Mouse (Mus musculus) megakaryocyte, adult 5-6 weeks (primary cell): ENCODE measurements around the gene Atf5. TPM values are rescaled to one million over a fixed set of nuclear protein-coding genes. Genes with fewer than 3 reads are reported as not detected.

Source experiments
- ATAC-seq: 2 replicates; pipeline ENCODE4 v1.8.0; 2016; ENCODE audit warnings: mild to moderate bottlenecking, inconsistent platforms; ENCODE audit not compliant: poor library complexity, severe bottlenecking
- total RNA-seq, 2 experiments: library from RNA; stranded (forward) in 1 of 2; stranded (reverse) in 1 of 2; fragments of 153-499, 151-499 nt in 1 of 2; fragments of 221-1000, 200-1000 nt in 1 of 2; gene quantifications; 2 replicates each; pipeline versions ENCODE4 v1.2.3 to v1.2.4; 2015 to 2017

Atf5 gene
- total RNA-seq, 2 experiments from 2014 or later = 1.9 to 2.6 TPM

DNA sequence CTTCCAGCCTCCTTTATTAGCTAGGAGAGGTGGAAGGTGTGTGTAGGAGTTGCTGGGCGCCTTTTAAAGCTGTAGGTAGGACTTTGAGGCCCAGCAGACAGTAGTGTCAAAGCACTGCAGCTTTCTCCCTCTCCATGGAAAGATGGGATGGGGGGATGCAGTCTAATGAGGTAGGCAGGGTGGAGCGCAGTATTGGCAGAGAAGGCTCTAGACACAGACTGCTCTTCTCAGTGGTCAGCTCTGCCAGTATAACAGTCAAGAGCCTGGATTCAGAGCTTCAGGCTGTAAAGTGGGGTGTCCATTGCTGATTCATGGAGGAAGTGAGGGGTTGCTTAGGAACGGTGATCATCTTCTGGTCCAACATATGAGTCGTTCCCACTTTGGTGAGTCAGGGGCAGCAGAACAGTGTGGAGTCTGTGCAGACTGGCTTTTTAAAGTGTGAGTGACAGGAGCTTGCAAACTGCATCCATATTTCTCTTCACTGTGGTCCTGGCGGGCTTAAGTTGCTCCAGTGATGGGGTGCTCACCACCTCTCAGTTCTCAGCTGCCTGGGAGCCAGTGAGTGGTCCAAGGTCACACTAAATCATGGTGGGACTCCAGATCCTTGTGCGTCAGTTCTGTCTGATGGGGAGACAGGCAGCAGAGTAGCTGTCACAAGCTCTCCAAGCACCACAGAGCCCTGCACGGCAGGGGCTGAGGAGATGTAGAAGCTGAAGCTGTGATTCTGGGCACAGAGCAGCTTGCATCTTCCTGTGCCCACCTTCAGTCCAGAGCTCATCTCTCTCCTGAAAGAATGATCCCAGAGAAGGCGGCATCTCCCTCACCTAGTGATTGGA is 34.5 kb upstream of the Atf5 start:
- ATAC-seq = no peak

DNA sequence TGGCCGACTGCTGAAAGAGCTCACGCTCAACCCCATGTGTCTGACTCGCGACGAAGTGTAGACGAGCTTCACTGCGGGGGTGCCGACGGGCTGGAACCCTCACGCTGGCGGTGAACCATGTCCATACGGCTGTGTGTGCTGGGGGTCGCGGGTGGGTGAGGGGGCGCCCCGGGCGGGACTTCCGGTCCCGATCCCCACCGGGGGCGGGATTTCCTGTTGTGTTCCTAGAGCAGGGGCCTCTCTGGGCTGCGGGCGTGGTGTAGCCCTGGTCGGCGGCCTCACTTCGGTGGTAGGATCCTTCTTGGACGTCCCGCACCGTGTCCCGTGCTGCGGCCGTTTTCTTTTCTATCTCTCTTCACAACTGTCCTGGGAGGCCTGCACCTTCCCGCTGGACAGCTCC is 33.7 kb upstream of the Atf5 start:
- no peak for ATAC-seq

DNA sequence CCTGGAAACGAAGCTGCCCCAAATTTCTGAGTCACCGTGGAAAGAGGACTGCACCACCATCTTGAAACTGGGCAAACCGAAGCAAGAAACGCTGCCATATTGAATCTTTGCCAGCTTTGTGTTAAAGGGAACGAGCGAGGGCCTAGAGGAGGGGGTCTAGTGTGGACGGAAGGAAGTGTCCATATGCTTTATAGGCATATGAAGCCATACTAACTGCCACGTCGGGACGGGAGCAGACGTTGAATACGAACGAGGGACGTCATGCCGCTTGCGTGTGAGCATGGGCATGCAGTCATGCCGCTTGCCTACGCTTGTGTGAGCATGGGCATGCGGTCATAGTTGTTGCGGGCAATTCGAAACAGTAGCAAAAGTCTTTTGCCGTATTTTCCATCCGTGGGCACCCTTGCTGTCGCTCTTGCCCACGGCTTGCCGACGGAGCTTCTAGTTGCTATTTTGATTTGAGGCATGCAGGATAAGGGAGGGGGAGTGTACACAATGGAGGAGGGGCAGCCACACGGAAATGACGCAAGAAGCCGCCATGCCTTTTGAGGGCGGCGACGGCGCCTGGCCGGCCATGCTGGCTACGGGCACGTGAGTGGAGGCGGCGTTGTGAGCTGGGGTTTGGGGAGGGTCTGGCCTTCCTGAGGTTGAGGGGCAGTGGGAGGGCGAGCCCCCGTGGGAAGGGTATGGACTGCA is 33.1 kb upstream of the Atf5 start:
- ATAC-seq = peak; percentile 48

DNA sequence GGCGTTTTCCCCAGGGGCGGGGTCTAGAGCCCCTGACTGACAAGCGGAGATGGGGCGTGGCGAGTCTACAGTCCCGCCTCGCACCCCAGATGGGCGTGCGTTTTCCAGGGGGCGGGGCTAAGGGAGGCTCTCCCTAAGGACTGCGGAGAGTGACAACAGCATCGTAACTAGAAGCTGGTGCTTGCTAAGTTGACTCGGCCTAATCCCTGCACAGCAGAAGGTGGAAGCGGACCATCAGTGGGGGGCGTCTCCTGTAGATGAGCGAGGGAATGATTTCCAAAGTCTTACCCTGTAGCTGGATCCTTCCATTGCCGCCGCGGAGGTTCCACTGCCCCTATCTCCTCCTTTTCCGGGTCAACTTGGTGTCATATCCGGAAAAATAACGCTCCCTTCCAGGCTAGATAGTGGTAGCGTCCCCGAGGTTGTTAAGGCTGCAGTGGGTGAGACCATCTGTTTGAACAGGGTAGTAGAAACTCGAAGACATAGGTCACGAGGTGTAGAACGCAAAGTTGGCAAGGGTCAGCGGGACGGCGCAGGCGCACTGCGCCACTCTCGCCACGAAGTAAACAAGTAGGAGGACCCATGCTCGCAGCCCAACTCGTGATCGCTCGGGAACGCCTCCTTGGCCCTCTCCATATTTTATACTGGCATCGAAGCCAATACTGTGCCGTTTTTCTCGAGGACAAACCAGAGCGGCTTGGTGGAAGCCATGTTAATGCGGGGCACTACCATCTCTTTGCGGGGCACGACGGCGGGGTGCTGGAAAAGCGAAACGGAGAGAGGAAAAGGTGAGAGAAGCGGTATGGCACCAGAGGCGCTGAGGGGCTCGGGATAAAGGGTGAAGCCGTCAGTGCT is 32.3 kb upstream of the Atf5 start, which contains the start of the genes Akt1s1 and Tbc1d17:
Akt1s1 (plus strand) TSS at position 431 of the 855 bp plus-strand sequence.
Tbc1d17 (minus strand) TSS at position 519 of the 855 bp plus-strand sequence.
- peak; percentile 71 for ATAC-seq

DNA sequence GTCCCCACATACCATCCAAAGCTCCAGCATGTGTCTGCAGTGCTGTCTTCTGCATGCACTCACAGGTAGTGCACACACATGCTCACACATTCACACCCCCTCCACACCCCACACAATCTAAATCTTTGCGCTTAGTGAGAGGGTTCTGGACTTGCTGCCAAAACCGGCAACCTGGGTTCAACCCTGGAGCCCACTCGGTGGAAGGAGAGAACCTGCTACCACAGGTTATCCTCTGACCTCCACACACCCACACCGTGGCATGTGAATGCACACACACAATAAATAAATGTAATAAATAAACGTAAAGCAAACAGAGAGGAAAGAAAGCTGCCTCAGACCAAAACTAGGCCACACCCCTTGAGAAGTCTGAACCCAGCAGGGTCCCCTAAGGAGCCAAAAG is 31.3 kb upstream of the Atf5 start:
- no peak for ATAC-seq

DNA sequence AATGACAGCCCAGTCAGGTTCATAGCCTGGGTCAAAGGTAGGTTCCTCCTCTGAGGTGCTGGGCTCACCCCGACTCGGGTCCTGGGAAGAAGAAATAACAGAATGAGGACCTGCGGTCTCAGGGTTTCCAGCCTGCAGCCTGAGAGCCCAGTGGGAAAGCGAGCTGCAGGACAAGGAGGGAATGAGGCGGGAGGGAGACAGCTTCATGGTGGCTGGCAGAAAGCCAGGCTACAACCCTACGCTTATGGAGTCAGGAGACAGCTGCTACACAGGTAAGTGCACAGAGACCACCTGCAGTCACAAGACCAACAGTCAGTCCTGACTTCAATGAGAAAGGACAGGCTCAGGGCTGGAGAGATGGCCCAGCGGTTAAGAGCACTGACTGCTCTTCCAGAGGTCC is 30.3 kb upstream of the Atf5 start:
- ATAC-seq = no peak

DNA sequence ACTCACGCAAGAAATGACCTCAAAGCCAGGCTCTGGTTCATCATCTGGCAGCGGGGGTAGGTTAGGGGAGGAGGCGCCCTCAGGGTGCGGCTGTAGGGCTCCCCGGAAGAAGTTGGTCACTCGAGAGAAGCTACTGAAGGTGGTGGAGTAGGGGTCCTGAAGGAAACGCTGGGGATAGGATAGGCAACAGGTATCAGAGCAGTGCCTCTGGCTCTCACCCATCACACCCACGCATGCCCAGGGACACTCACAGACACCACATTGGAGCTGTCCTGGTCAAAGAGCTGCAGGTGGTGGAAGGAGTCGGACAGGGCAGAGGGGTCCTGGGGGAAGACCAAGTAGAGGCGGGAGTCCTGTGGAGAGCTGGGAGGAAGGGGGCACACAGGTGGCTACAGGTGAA is 28.5 kb upstream of the Atf5 start:
- ATAC-seq = no peak

DNA sequence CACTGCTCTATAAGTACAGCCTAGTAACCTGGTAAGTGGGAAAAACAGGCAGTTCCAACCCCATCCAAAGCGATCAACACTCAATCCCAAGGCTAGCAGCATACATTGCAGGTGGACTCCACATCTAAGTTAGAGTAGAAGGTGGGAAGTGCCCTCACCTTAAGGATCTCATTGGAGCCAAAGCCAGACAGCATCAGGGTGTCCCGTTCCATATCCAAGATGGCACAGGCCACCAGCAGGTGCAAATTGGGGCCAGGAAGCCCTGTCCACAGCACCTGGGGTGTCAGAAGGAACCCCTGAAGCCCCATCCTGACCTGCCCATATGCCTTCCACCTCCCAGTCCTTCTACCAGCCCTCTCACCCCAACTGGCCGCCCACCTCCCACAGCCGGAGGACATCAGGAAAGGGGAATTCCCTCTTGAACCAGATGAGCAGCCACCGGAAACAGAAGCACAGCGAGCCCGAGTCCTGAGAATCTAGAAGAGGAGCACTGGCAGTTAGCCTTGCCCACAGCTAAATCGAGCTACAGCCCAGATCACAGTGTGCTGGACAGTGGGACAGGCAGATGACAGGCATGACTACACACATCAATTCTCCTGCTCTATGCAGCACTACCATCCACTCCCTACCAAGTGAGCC is 25.5 kb upstream of the Atf5 start:
- ATAC-seq = no peak

DNA sequence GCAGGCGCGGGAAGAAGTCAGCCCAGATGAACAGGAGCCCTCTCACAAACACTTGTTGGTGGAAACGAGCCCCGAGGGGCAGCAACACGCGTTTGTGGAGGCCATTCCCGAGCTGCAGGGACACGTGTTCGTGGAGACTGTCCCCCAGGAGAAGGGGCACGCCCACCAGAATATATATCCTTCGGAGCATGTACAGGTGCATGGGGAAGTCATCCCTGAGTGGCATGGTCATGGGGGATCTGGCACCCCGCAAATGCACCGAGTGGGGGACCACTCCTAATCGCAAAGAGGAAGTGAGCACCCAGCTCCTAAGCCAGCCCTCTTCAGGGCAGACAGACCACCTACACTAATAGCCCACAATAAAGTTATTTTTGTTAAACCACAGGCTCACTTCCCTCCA is 24.0 kb upstream of the Atf5 start:
- peak; percentile 19; the same call in 1 of the 2 replicates for ATAC-seq

DNA sequence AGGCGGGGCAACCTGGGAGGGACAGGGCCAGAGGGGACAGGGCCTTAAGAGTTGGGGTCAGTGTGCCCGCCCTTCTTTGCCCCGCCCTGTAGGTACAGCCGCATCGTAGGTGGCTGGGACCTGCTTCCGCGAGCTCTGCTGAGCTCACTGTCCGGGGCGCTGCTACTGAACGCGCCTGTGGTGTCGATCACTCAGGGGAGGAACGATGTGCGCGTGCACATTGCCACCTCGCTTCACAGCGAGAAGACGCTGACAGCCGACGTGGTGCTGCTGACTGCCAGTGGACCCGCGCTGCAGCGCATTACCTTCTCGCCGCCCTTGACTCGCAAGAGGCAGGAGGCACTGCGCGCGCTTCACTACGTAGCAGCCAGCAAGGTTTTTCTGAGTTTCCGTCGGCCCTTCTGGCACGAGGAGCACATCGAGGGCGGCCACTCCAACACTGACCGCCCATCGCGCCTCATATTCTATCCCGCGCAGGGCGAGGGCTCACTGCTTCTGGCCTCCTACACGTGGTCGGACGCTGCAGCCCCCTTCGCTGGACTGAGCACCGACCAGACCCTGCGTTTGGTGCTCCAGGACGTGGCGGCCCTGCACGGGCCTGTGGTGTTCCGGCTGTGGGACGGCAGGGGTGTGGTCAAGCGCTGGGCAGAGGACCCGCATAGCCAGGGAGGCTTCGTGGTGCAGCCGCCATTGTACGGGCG is 23.2 kb upstream of the Atf5 start:
- peak; percentile 62 for ATAC-seq

DNA sequence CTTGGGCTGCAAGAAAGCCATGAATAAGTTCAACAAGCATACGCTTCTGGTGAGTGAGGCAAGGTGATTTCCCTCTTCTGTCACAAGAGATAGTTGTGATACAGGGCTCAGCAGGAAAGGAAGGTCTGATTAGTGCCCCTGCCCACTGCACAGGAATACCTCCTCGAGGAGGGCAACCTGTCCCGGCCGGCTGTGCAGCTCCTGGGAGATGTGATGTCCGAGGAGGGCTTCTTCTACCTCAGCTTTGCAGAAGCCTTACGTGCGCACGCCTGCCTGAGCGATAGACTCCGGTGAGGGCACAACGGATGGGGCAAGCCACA is 22.7 kb upstream of the Atf5 start:
- no peak for ATAC-seq

DNA sequence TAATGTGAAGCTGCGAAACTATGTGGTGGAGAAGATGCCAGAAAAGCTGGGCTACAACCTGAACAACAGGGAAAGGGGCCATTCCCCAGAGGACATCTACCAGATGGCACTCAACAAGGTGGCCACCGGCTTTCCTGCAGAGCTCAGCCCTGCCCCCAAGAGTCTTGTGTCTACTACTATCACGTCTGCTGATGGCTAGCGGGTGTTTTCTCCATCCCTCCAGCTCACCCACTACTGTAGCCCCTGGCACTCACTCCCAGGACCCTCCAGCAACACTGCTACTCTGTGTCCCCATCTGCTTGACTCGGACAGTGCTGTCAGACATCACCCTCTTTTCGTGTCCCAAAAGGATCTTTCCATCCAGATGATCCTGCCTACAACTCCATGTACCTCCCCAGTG is 21.6 kb upstream of the Atf5 start:
- ATAC-seq = no peak

DNA sequence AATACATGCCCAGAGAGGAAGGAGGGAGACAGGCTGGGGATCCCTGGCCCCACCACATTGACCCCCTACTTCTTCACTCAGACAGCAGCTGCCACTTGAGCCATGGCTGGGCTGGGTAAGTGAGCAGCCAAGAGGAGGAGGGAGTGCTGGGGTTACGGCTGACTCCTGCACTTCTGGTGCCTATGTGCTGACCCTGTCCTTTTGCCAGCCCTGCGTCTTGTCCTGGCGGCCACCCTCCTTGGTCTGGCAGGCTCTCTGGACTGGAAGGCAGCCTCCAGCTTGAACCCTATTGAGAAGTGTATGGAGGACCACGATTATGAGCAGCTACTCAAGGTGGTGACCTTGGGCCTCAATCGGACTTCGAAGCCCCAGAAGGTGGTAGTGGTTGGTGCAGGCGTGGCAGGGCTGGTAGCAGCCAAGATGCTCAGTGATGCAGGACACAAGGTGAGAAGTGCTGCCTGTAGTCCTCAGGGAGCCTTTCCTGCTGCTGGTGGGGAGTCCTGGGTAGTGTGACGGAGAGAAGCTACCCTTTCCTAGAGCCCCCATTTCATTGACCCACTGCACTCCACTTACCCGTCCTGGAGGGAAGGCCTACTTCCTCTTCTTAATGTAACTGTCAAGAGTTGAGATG is 20.1 kb upstream of the Atf5 start:
- ATAC-seq = no peak

DNA sequence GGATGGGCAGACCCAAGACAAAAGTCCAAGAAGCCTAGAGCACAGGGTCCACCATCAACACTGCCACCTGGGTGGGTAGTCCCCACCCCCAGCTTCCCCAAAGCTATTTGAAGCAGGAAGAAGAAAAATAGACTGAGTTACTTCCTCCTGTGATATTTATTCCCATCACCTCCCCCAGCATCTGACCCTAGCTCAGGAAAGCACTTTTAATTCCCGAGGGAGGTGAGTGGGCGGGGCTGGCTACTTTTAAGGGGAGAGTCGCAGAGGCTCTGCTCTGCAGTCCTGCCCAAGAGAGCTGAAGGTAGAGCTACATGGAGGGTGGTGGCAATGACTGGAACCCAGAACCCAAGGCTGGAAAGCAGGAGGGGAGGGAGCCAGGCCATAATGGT is 19.6 kb upstream of the Atf5 start:
- no peak for ATAC-seq

DNA sequence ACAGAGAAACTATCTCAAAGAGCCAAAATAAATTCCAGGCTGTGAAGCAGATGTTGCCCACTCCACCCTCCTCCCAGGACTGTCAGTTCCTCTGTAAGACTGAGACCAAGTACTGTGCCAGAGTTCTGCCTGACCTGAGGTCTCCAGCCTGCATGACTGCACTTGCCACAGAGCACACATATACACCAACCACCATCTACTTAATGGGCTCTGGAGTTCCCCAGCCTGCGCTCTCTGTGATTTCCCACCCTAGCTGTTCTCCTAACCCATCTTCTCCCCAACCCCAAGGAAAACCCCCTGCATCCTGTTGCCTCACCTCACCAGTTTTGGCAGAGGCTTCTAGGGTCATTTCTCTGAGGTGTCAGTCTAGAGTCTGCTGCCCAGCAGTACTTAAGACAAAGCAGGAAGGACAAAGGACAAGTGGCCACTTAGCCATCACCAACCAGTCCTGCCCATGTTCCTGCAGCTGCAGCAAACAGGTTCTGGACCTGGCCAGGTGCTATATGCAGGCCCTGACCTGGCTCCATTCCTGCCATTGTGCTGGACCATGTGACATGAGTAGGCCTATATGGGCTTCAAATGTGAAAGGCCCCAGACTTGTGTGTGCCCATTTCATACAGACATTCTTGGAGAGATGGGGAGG is 19.0 kb upstream of the Atf5 start:
- ATAC-seq = no peak

DNA sequence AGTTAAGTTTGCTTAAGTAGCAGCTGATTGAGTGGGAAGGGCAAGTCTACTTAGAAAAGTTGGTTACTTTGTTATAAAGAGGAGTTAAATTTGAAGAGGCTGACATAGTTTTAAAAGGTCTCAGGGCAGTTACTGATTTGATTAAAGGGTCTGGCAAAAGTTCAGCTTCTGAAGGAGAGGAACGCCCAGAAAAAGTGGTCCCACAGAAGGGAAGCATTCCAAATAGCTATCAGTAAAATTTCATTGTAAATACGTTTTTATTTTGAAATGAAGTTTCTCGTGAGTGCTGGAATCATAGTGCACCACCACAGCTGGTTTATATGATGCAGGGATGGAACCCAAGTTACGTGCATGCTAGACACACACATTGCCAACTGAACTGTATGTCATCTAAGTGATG is 16.3 kb upstream of the Atf5 start:
- ATAC-seq = no peak

DNA sequence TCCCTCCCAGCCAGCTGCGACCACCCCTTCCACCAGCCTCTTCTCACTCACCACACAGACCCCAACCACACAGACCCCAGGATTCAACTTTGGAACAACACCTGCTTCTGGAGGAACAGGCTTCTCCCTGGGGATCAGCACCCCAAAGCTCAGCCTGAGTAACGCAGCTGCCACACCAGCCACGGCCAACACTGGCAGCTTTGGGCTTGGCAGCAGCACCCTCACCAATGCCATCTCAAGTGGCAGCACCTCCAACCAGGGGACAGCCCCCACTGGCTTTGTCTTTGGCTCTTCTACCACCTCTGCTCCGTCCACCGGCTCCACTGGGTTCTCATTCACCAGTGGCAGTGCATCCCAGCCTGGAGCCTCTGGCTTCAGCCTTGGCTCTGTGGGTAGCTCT is 12.2 kb upstream of the Atf5 start:
- ATAC-seq = no peak

DNA sequence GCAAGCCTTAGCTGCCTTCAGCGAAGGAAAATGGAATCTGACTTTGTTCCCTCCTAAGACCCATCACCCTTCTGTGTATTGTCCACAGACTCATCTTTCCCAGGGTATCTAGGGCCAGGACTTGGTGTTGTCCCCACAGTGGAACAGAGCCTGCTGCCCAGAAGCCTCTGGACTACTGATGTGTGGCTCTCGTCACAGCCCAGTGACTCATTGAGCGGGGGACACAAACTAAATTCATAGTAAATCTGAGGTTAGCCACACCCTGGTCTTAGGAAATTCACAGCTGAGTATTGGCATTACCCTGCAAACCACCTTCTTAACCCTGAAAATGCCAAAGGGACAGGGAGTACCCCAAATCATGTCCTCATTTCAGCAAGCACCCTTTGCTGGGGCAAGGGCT is 10.3 kb upstream of the Atf5 start:
- ATAC-seq = peak; percentile 44

DNA sequence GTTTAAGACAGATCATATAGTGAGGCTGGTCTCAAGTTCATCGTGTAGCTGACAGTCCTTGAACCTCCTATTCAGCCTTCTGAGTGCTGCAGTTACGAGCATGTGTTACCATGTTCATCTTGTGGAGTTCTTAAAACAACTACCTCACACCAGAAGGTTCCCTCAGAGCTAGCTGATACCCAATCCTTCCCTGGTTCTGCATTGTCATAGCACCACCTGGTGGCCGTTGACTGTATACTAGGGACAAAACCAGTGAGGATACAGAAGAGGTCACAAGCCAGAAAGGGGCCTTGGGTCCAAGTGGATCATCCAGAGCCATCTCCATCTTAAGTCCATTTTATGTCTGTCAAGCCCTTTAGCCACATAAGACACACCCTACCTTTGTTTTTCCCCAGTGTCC is 8.4 kb upstream of the Atf5 start:
- ATAC-seq = peak; percentile 85
